Mouse (Mus musculus): Measurements from ENCODE around the gene Pfkfb4. TPM values are rescaled to one million over a fixed set of nuclear protein-coding genes. Genes with fewer than 3 reads are reported as not detected.

Gene Pfkfb4
- polyA plus RNA-seq, 1 experiment from 2014 or later: 11.9 TPM

DNA sequence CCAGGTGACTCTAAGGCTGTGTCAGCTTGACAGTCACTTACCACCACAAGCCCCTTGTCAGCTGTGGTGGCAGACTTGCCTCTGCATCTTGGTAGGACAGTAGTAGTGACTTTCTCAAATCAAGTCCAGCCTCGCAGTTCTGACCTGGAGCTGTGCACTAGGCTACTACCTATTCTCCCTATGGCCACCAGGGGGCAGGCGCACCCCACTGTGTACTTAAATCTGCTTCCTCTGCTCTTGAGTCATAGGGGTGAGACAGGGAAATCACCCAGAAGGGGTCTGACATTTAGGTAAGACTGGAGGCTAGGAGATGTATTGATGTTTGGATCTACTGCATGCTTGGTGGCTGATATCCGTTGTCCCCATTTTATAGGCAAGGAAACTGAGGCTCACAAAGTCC lies 9.1 kb downstream of the Pfkfb4 start:
- 13% methylated on average over 3 of the region's 3 CpGs for whole genome bisulfite sequencing
- DNase-seq (ENCODE audit: low spot score): peak; percentile 65
- Histone ChIP-seq H3K27me3 (ENCODE audit: low read depth, poor library complexity, severe bottlenecking) (no peaks in the 10 kb centered on the region), H3K36me3 (no peaks in the 10 kb centered on the region), H3K27ac (replicated peaks) (no peak overlapping the region), H3K9me3 (replicated peaks) (no peaks in the 10 kb centered on the region), H3K4me3 (no peak overlapping the region), H3K4me1 (no peaks in the 10 kb centered on the region)

DNA sequence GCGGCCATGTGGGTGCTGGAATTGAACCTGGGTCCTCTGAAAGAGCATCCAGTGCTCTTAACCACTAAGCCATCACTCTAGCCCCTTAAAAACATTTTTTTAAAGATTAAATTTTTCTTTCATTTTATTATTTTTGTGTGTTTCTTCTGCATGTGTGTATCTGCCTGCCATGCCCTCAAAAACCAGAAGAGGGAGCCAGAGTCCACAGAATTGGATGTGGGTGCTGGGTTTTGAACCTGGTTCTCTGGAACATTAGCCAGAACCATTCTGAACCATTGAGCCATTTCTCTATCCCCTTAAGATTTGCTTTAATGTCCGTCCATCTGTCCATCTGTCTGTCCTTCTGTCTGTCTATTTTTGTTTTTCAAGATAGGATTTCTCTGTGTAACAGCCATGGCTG lies 11.6 kb downstream of the Pfkfb4 start:
- Histone ChIP-seq H3K36me3 (no peaks in the 10 kb centered on the region), H3K4me1 (peaks cover 9% of the 10 kb centered on the region), H3K4me3 (no peak overlapping the region), H3K27me3 (ENCODE audit: low read depth, poor library complexity, severe bottlenecking) (no peaks in the 10 kb centered on the region), H3K9me3 (replicated peaks) (no peaks in the 10 kb centered on the region), H3K27ac (replicated peaks) (no peak overlapping the region)
- peak; percentile 54 for DNase-seq (ENCODE audit: low spot score)
- WGBS: 57% methylated on average over 2 of the region's 2 CpGs

DNA sequence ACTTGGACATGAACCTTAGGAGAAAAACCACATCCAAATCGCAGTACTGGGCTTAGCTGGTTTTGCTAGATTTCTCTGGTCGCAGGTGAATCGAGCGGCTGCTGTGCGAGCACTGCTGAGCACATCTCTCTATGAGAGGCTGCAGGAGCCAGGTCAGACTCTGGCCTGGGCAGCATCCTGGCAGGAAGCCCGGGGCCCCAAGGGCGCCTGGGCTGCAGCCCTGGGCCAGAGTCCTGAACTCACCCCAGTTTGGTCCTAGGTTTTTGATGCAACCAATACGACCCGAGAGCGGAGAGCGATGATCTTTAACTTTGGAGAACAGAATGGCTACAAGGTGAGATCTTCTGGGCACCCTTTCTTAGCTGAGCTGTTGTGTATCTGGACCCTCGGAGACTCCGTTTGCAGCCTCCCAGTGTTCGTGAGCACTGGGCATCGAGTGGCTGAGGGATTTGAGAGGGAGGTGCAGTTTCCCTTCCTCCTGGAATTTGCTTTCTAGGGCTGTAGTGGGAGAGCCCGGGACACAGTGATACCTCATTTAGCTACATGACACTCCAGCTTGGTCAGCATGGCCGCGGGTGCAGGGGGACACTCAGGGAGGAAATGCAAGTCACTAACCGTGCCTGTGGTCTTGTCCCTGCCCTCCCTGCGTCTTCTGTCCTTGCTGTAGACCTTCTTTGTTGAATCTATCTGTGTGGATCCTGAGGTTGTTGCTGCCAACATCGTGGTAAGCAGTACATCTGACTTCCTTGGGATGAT lies 15.6 kb downstream of the Pfkfb4 start:
- Histone ChIP-seq H3K4me1 (peaks cover 12% of the 10 kb centered on the region), H3K27ac (replicated peaks) (peak overlapping the region; percentile 65; the same call in 1 of the 2 replicates), H3K27me3 (ENCODE audit: low read depth, poor library complexity, severe bottlenecking) (no peaks in the 10 kb centered on the region), H3K4me3 (no peak overlapping the region), H3K36me3 (no peaks in the 10 kb centered on the region), H3K9me3 (replicated peaks) (no peaks in the 10 kb centered on the region)
- 85% methylated on average over 21 of the region's 21 CpGs for WGBS
- no peak for DNase-seq (ENCODE audit: low spot score)

DNA sequence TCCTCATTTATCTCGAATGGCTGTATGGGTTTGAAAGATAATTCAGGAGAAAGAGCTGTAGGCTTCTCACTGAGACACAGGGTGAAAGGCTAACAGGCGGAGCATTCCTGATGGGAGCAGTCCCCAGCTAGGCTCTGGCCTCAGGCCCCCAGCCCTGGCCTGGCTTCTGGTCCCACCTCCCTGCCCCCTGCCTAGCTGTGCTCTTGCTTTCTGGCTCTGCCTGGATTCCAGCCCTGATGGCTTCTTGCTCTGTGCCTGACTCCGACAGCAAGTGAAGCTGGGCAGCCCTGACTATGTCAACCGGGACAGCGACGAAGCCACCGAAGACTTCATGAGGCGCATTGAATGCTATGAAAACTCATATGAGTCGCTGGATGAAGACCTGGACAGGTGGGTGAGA lies 16.5 kb downstream of the Pfkfb4 start:
- Histone ChIP-seq H3K9me3 (replicated peaks) (no peaks in the 10 kb centered on the region), H3K4me1 (peaks cover 12% of the 10 kb centered on the region), H3K4me3 (no peak overlapping the region), H3K36me3 (no peaks in the 10 kb centered on the region), H3K27me3 (ENCODE audit: low read depth, poor library complexity, severe bottlenecking) (no peaks in the 10 kb centered on the region), H3K27ac (replicated peaks) (peak overlapping the region; percentile 65)
- no peak for DNase-seq (ENCODE audit: low spot score)
- WGBS: 84% methylated on average over 9 of the region's 9 CpGs

DNA sequence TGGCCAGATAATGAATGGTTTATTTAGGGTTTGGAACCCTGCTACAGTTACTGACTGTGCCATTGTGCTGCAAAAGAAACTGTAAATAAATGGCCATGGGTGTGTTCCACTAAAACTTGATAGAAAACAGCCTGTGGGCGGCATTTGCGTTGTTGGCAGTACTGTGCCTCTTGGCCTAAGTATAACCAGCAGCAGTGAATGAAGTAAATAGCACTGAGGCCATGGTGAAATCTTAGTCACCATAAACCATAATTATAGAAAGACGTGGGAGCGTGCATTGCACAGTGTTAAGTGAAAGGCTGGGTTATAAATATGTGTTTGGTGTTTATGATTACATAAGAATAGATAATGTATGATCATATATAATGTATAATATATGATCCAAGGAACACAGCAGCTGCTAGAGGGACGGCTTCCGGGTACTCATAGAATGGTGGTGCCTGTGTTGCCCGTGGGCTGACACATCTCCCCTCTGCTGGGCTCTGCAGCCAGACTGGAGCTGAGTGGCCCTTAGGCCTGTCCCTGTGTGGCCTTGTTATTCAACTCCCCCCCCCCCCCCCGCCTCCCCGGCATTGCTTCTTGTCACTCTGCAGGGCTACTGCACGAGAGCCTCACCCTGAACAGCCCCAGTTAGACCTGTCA lies 17.5 kb downstream of the Pfkfb4 start:
- Histone ChIP-seq H3K4me1 (peaks cover 12% of the 10 kb centered on the region), H3K9me3 (replicated peaks) (no peaks in the 10 kb centered on the region), H3K27ac (replicated peaks) (no peak overlapping the region; the same call in 1 of the 2 replicates), H3K36me3 (no peaks in the 10 kb centered on the region), H3K27me3 (ENCODE audit: low read depth, poor library complexity, severe bottlenecking) (no peaks in the 10 kb centered on the region), H3K4me3 (no peak overlapping the region)
- WGBS: 71% methylated on average over 10 of the region's 10 CpGs
- DNase-seq (ENCODE audit: low spot score): no peak

DNA sequence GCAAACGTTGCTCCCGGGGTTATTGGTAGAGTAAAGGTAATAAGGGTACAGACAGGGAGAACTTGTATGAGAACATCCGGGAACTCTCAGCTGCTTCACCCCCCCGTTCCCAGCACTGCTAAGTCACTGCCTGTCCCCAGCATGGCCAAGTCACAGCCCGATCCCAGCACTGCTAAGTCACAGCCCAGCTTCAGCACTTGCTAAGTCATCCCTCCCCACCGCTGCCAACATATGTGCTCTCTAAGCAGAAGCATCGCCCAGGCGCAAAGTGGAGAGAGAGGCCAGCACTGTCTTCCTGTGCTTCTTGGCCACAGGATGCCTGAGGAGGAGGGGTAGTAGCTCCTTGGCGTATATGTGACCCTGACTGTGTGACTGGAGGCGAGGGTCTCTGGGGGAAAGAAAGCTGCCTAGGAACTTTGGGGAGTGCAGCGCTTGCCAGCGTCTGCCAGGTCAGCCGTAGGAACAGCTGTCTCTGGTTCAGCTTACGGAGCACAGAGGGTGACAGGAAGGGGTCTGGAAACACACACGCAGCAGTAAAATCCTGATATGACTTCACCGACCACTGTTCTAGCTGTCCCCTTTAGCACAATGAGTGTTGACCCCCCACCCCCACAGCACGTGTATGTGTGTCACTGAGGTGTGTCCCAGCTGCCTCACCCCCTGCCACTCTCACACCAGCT lies 18.2 kb downstream of the Pfkfb4 start:
- no peaks in the 10 kb centered on the region for H3K36me3 ChIP-seq
- no peaks in the 10 kb centered on the region for H3K27me3 ChIP-seq (ENCODE audit: low read depth, poor library complexity, severe bottlenecking)
- H3K4me1 ChIP-seq: peaks cover 12% of the 10 kb centered on the region
- H3K9me3 ChIP-seq (replicated peaks): no peaks in the 10 kb centered on the region
- 69% methylated on average over 17 of the region's 17 CpGs for WGBS
- no peak overlapping the region for H3K4me3 ChIP-seq
- DNase-seq (ENCODE audit: low spot score): no peak
- H3K27ac ChIP-seq (replicated peaks): peak overlapping the region; percentile 34; the same call in 1 of the 2 replicates

DNA sequence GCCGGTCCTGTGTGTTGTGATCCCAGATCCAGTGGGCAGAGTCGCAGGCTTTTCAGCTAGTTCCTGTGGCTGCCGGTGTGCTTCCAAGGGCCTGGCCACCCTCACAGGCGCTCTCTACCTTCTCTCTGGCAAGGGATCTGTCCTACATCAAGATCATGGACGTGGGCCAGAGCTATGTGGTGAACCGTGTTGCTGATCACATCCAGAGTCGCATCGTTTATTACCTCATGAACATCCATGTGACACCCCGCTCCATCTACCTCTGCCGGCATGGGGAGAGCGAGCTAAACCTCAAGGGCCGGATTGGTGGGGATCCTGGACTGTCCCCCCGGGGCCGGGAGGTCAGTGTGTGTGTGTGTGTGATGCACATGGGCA lies 18.7 kb downstream of the Pfkfb4 start:
- WGBS: 89% methylated on average over 14 of the region's 14 CpGs
- H3K4me3 ChIP-seq: no peak overlapping the region
- H3K27me3 ChIP-seq (ENCODE audit: low read depth, poor library complexity, severe bottlenecking): no peaks in the 10 kb centered on the region
- DNase-seq (ENCODE audit: low spot score): no peak
- no peaks in the 10 kb centered on the region for H3K9me3 ChIP-seq (replicated peaks)
- H3K4me1 ChIP-seq: peaks cover 12% of the 10 kb centered on the region
- H3K36me3 ChIP-seq: no peaks in the 10 kb centered on the region
- no peak overlapping the region for H3K27ac ChIP-seq (replicated peaks)

DNA sequence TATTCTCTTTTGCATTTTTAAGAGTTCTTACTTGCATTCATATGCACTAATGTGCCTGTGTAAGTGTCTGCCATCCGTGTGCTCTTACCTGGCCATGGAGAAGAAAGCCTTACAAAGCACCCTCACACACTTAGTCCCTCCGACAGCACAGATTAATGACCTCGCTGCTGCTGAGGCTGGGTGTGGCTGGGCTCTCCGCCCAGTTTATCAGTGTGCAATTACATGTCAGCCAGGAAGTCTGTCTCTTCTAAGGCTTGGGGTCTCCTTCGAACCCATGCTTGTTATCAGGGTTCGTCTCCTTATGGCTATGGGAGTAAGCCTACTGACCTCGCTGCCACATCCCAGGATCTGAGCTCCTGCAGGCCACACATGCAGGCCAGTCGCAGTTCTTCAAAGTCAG lies 23.8 kb downstream of the Pfkfb4 start:
- WGBS: 89% methylated on average over 8 of the region's 8 CpGs

DNA sequence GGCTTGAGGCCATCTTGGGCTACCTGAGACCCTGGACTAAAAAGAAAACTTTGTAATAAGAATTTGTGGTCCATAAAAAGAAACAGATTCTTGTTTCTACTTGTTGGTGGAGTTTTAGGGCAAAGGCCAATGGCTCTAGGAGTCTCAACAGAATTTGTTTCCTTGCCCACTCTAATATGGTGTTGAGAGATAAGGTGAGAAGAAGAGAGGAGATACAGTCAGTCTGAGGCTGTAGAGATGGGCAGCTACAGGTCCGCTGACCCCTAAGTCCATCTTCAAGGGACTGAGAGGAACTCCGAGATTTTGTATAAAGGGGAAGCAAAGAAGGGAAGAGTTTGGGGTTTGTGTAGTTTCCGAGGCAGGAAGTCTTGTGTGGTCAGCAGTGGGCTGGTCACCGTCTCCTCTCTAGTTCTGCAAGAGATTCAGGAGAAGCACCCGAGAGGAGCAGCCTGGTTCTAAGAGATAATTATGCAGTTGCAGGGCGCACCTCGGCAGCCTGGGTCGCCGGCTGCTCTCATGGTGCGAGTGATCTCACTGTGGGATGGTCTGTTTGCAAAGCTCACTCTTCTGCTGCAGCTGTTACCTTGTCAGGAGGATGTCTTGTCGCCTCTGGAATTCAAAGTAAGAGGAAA lies 25.5 kb downstream of the Pfkfb4 start:
- Histone ChIP-seq H3K9me3 (replicated peaks) (no peaks in the 10 kb centered on the region), H3K27ac (replicated peaks) (no peak overlapping the region), H3K27me3 (ENCODE audit: low read depth, poor library complexity, severe bottlenecking) (no peaks in the 10 kb centered on the region), H3K4me3 (no peak overlapping the region), H3K36me3 (no peaks in the 10 kb centered on the region), H3K4me1 (no peaks in the 10 kb centered on the region)
- WGBS: 73% methylated on average over 11 of the region's 11 CpGs
- no peak for DNase-seq (ENCODE audit: low spot score)

More for the DNA sequence above, 23.8 kb downstream of the Pfkfb4 start:
- H3K9me3 ChIP-seq (replicated peaks): no peaks in the 10 kb centered on the region
- no peaks in the 10 kb centered on the region for H3K27me3 ChIP-seq (ENCODE audit: low read depth, poor library complexity, severe bottlenecking)
- no peak for DNase-seq (ENCODE audit: low spot score)
- H3K4me1 ChIP-seq: no peaks in the 10 kb centered on the region
- no peaks in the 10 kb centered on the region for H3K36me3 ChIP-seq
- H3K27ac ChIP-seq (replicated peaks): no peak overlapping the region
- H3K4me3 ChIP-seq: no peak overlapping the region

DNA sequence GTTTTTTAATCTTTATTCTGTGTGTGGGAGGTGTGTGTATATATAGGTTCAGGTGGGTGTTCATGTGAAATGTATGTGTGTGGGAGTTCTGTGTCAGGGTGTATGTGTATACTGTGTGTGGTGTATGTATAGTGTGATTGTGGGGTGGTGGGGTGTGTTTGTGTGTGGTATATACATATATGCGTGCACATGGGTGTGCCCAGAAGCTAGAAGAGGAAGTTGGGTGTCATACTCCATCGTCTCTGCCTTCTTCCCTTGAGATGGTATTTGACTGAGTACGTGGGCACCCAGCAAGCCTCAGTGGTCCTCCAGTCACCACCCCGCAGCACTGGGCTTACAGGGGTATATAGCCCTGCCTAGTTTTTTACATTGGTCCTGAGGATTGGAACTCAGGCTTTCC lies 29.9 kb downstream of the Pfkfb4 start:
- no peak overlapping the region for H3K4me3 ChIP-seq
- WGBS: 93% methylated on average over 4 of the region's 4 CpGs
- H3K36me3 ChIP-seq: 0 out of 2 replicates have a peak, but pooled peaks cover 2% of the 10 kb centered on the region
- no peaks in the 10 kb centered on the region for H3K4me1 ChIP-seq
- DNase-seq (ENCODE audit: low spot score): no peak
- H3K27me3 ChIP-seq (ENCODE audit: low read depth, poor library complexity, severe bottlenecking): no peaks in the 10 kb centered on the region
- H3K9me3 ChIP-seq (replicated peaks): no peaks in the 10 kb centered on the region
- H3K27ac ChIP-seq (replicated peaks): no peak overlapping the region; the same call in 1 of the 2 replicates

DNA sequence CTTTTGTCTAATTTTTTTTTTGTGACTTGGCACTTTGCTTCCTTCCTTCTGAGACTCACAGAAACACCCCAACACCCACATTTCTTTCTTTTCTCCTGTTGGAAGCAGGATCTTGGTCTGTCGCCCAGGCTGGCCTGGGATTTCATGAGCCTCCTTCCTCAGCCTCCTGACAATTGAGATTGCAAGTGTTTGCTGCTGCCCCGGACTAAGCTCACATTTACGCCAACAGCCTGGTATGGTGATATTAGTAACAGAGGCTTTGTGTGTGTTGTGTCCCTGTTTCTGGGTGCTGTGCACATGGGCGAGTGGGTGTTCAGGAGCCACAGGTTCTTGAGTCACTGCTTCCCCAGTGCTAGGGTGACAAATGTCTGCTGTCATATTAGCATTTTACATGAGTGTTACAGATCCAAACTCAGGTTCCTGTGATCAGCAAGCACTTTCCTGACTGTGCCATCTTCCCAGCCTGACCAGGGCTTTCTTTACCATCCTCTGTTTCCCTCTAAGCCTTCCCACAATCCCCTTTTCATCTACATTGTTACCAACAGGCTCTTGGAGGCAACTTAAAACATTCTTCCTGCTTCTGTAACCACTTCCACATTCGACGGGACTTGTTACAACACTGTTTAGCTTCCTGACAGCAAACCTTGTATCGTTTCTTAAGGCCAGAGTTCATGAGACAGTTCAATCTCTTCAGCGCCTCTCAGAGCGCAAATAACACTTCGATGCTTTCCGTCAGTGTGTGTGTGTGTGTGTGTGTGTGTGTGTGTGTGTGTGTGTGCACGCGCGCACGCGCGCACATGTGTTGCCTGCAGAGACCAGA lies 31.5 kb downstream of the Pfkfb4 start:
- Histone ChIP-seq H3K36me3 (0 out of 2 replicates have a peak, but pooled peaks cover 2% of the 10 kb centered on the region), H3K4me1 (no peaks in the 10 kb centered on the region), H3K9me3 (replicated peaks) (no peaks in the 10 kb centered on the region), H3K27ac (replicated peaks) (no peak overlapping the region), H3K27me3 (ENCODE audit: low read depth, poor library complexity, severe bottlenecking) (no peaks in the 10 kb centered on the region), H3K4me3 (no peak overlapping the region)
- 94% methylated on average over 17 of the region's 17 CpGs for WGBS
- DNase-seq (ENCODE audit: low spot score): no peak

DNA sequence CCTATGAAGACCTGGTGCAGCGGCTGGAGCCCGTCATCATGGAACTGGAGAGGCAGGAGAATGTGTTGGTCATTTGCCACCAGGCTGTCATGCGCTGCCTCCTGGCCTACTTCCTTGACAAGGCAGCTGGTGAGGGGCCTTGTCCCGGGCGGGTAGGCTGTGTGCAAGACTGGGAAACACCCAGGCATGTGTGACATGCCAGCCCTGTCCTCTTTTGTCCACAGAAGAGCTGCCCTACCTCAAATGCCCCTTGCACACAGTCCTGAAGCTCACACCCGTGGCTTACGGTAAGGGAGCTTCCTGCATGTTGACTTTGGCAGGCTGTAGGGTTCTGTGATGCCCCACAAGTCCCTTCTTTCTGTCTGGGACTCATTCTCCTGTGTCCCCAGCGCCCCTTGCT lies 35.9 kb downstream of the Pfkfb4 start:
- Histone ChIP-seq H3K36me3 (0 out of 2 replicates have a peak, but pooled peaks cover 9% of the 10 kb centered on the region), H3K27me3 (ENCODE audit: low read depth, poor library complexity, severe bottlenecking) (no peaks in the 10 kb centered on the region), H3K4me1 (no peaks in the 10 kb centered on the region), H3K4me3 (no peak overlapping the region), H3K27ac (replicated peaks) (no peak overlapping the region), H3K9me3 (replicated peaks) (no peaks in the 10 kb centered on the region)
- no peak for DNase-seq (ENCODE audit: low spot score)
- WGBS: 87% methylated on average over 8 of the region's 8 CpGs

All from midbrain, embryonic 10.5 days (tissue).